Mouse (Mus musculus): ENCODE measurements at regions not wholly inside any gene's neighbourhood (a gene's known extent, or its start where the extent isn't known, plus 50 kb on each side); places are given as distances from the start of the nearest gene placed in this dataset.

- Histone ChIP-seq H3K36me3 (ENCODE audit: insufficient read depth, low read length) (no peaks in the 10 kb centered on the region), H3K9ac (replicated peaks; ENCODE audit: low read length) (no peak overlapping the region), H3K4me1 (ENCODE audit: insufficient read depth, low read length) (no peaks in the 10 kb centered on the region), H3K27ac (ENCODE audit: low read length) (no peak overlapping the region), H3K4me3 (ENCODE audit: low read length) (no peak overlapping the region), H3K27me3 (ENCODE audit: insufficient read depth, low read length) (no peaks in the 10 kb centered on the region), H3K4me2 (replicated peaks; ENCODE audit: low read depth, low read length) (no peak overlapping the region), H3K9me3 (ENCODE audit: low read length) (no peaks in the 10 kb centered on the region)
- WGBS: 72% methylated on average over 6 of the region's 6 CpGs
- no peak for ATAC-seq (ENCODE audit: low FRiP score, low TSS enrichment)
Observed at GRCm38 (mm10) chr13:110574764-110575471, 180.1 kb downstream of the Plk2 start.

- no peaks in the 10 kb centered on the region for H3K36me3 ChIP-seq (ENCODE audit: insufficient read depth, low read length)
- no peak overlapping the region for H3K4me2 ChIP-seq (replicated peaks; ENCODE audit: low read depth, low read length)
- WGBS: 68% methylated on average over 7 of the region's 7 CpGs
- no peak overlapping the region for H3K4me3 ChIP-seq (ENCODE audit: low read length)
- no peaks in the 10 kb centered on the region for H3K9me3 ChIP-seq (ENCODE audit: low read length)
- no peaks in the 10 kb centered on the region for H3K27me3 ChIP-seq (ENCODE audit: insufficient read depth, low read length)
- H3K4me1 ChIP-seq (ENCODE audit: insufficient read depth, low read length): no peaks in the 10 kb centered on the region
- ATAC-seq (ENCODE audit: low FRiP score, low TSS enrichment): no peak
- no peak overlapping the region for H3K9ac ChIP-seq (replicated peaks; ENCODE audit: low read length)
- H3K27ac ChIP-seq (ENCODE audit: low read length): no peak overlapping the region
Observed at GRCm38 (mm10) chr13:110578159-110578558, 183.3 kb downstream of the Plk2 start.

GRCm38 (mm10) chr13:110580166-110580565 lies 185.3 kb downstream of the Plk2 start:
- Histone ChIP-seq H3K27me3 (ENCODE audit: insufficient read depth, low read length) (no peaks in the 10 kb centered on the region), H3K36me3 (ENCODE audit: insufficient read depth, low read length) (no peaks in the 10 kb centered on the region), H3K9ac (replicated peaks; ENCODE audit: low read length) (no peak overlapping the region), H3K4me2 (replicated peaks; ENCODE audit: low read depth, low read length) (no peak overlapping the region), H3K4me3 (ENCODE audit: low read length) (no peak overlapping the region), H3K27ac (ENCODE audit: low read length) (no peak overlapping the region), H3K9me3 (ENCODE audit: low read length) (no peaks in the 10 kb centered on the region), H3K4me1 (ENCODE audit: insufficient read depth, low read length) (no peaks in the 10 kb centered on the region)
- WGBS: 78% methylated on average over 4 of the region's 4 CpGs
- ATAC-seq (ENCODE audit: low FRiP score, low TSS enrichment): no peak

- no peaks in the 10 kb centered on the region for H3K27me3 ChIP-seq (ENCODE audit: insufficient read depth, low read length)
- 71% methylated on average over 5 of the region's 5 CpGs for WGBS
- no peak for ATAC-seq (ENCODE audit: low FRiP score, low TSS enrichment)
Observed at GRCm38 (mm10) chr13:110580570-110580969, 185.7 kb downstream of the Plk2 start.

GRCm38 (mm10) chr13:110584765-110585164 lies 189.9 kb downstream of the Plk2 start:
- H3K4me2 ChIP-seq (replicated peaks; ENCODE audit: low read depth, low read length): no peak overlapping the region
- no peak overlapping the region for H3K4me3 ChIP-seq (ENCODE audit: low read length)
- WGBS: 86% methylated on average over 10 of the region's 10 CpGs
- no peak overlapping the region for H3K9ac ChIP-seq (replicated peaks; ENCODE audit: low read length)
- H3K36me3 ChIP-seq (ENCODE audit: insufficient read depth, low read length): no peaks in the 10 kb centered on the region
- no peaks in the 10 kb centered on the region for H3K27me3 ChIP-seq (ENCODE audit: insufficient read depth, low read length)
- no peaks in the 10 kb centered on the region for H3K9me3 ChIP-seq (ENCODE audit: low read length)
- no peak for ATAC-seq (ENCODE audit: low FRiP score, low TSS enrichment)
- H3K4me1 ChIP-seq (ENCODE audit: insufficient read depth, low read length): no peaks in the 10 kb centered on the region
- H3K27ac ChIP-seq (ENCODE audit: low read length): no peak overlapping the region

More at GRCm38 (mm10) chr13:110580570-110580969, 185.7 kb downstream of the Plk2 start:
- H3K9ac ChIP-seq (replicated peaks; ENCODE audit: low read length): no peak overlapping the region
- H3K27ac ChIP-seq (ENCODE audit: low read length): no peak overlapping the region
- H3K9me3 ChIP-seq (ENCODE audit: low read length): no peaks in the 10 kb centered on the region
- no peaks in the 10 kb centered on the region for H3K4me1 ChIP-seq (ENCODE audit: insufficient read depth, low read length)
- H3K4me2 ChIP-seq (replicated peaks; ENCODE audit: low read depth, low read length): no peak overlapping the region
- H3K36me3 ChIP-seq (ENCODE audit: insufficient read depth, low read length): no peaks in the 10 kb centered on the region
- no peak overlapping the region for H3K4me3 ChIP-seq (ENCODE audit: low read length)

- no peaks in the 10 kb centered on the region for H3K36me3 ChIP-seq (ENCODE audit: insufficient read depth, low read length)
- H3K27ac ChIP-seq (ENCODE audit: low read length): no peak overlapping the region
- WGBS: 91% methylated on average over 3 of the region's 3 CpGs
- H3K4me1 ChIP-seq (ENCODE audit: insufficient read depth, low read length): 0 out of 2 replicates have a peak, but pooled peaks cover 2% of the 10 kb centered on the region
- ATAC-seq (ENCODE audit: low FRiP score, low TSS enrichment): no peak
- no peak overlapping the region for H3K4me3 ChIP-seq (ENCODE audit: low read length)
- H3K4me2 ChIP-seq (replicated peaks; ENCODE audit: low read depth, low read length): no peak overlapping the region
- H3K9me3 ChIP-seq (ENCODE audit: low read length): no peaks in the 10 kb centered on the region
- H3K9ac ChIP-seq (replicated peaks; ENCODE audit: low read length): no peak overlapping the region
- no peaks in the 10 kb centered on the region for H3K27me3 ChIP-seq (ENCODE audit: insufficient read depth, low read length)
Observed at GRCm38 (mm10) chr13:110594630-110595029, 199.8 kb downstream of the Plk2 start.

GRCm38 (mm10) chr13:110599666-110600065 lies 204.8 kb downstream of the Plk2 start:
- Histone ChIP-seq H3K4me2 (replicated peaks; ENCODE audit: low read depth, low read length) (no peak overlapping the region), H3K27me3 (ENCODE audit: insufficient read depth, low read length) (no peaks in the 10 kb centered on the region), H3K9ac (replicated peaks; ENCODE audit: low read length) (no peak overlapping the region), H3K4me1 (ENCODE audit: insufficient read depth, low read length) (0 out of 2 replicates have a peak, but pooled peaks cover 2% of the 10 kb centered on the region), H3K9me3 (ENCODE audit: low read length) (no peaks in the 10 kb centered on the region), H3K36me3 (ENCODE audit: insufficient read depth, low read length) (no peaks in the 10 kb centered on the region), H3K27ac (ENCODE audit: low read length) (no peak overlapping the region), H3K4me3 (ENCODE audit: low read length) (no peak overlapping the region)
- WGBS: 82% methylated on average over 3 of the region's 3 CpGs
- ATAC-seq (ENCODE audit: low FRiP score, low TSS enrichment): no peak

GRCm38 (mm10) chr13:110600377-110600776 lies 205.5 kb downstream of the Plk2 start:
- Histone ChIP-seq H3K4me3 (ENCODE audit: low read length) (no peak overlapping the region), H3K27ac (ENCODE audit: low read length) (no peak overlapping the region), H3K36me3 (ENCODE audit: insufficient read depth, low read length) (no peaks in the 10 kb centered on the region), H3K4me2 (replicated peaks; ENCODE audit: low read depth, low read length) (no peak overlapping the region), H3K9me3 (ENCODE audit: low read length) (no peaks in the 10 kb centered on the region), H3K4me1 (ENCODE audit: insufficient read depth, low read length) (0 out of 2 replicates have a peak, but pooled peaks cover 2% of the 10 kb centered on the region), H3K9ac (replicated peaks; ENCODE audit: low read length) (no peak overlapping the region), H3K27me3 (ENCODE audit: insufficient read depth, low read length) (no peaks in the 10 kb centered on the region)
- no peak for ATAC-seq (ENCODE audit: low FRiP score, low TSS enrichment)
- 67% methylated on average over 9 of the region's 9 CpGs for WGBS

- Histone ChIP-seq H3K4me3 (ENCODE audit: low read length) (no peak overlapping the region), H3K4me1 (ENCODE audit: insufficient read depth, low read length) (0 out of 2 replicates have a peak, but pooled peaks cover 2% of the 10 kb centered on the region), H3K9me3 (ENCODE audit: low read length) (no peaks in the 10 kb centered on the region), H3K9ac (replicated peaks; ENCODE audit: low read length) (no peak overlapping the region), H3K36me3 (ENCODE audit: insufficient read depth, low read length) (no peaks in the 10 kb centered on the region), H3K4me2 (replicated peaks; ENCODE audit: low read depth, low read length) (no peak overlapping the region), H3K27me3 (ENCODE audit: insufficient read depth, low read length) (no peaks in the 10 kb centered on the region), H3K27ac (ENCODE audit: low read length) (no peak overlapping the region)
- WGBS: 48% methylated on average over 5 of the region's 5 CpGs
- no peak for ATAC-seq (ENCODE audit: low FRiP score, low TSS enrichment)
Observed at GRCm38 (mm10) chr13:110601352-110601751, 206.5 kb downstream of the Plk2 start.

GRCm38 (mm10) chr13:110601840-110602239 lies 207.0 kb downstream of the Plk2 start:
- Histone ChIP-seq H3K9ac (replicated peaks; ENCODE audit: low read length) (no peak overlapping the region), H3K27me3 (ENCODE audit: insufficient read depth, low read length) (no peaks in the 10 kb centered on the region), H3K4me2 (replicated peaks; ENCODE audit: low read depth, low read length) (no peak overlapping the region), H3K27ac (ENCODE audit: low read length) (no peak overlapping the region), H3K4me1 (ENCODE audit: insufficient read depth, low read length) (0 out of 2 replicates have a peak, but pooled peaks cover 2% of the 10 kb centered on the region), H3K36me3 (ENCODE audit: insufficient read depth, low read length) (no peaks in the 10 kb centered on the region), H3K4me3 (ENCODE audit: low read length) (no peak overlapping the region), H3K9me3 (ENCODE audit: low read length) (no peaks in the 10 kb centered on the region)
- 77% methylated on average over 6 of the region's 6 CpGs for WGBS
- ATAC-seq (ENCODE audit: low FRiP score, low TSS enrichment): no peak
